Mouse (Mus musculus): ENCODE measurements at regions not wholly inside any gene's neighbourhood (a gene's known extent, or its start where the extent isn't known, plus 50 kb on each side); places are given as distances from the start of the nearest gene placed in this dataset.

GRCm38 (mm10) chr15:62730524-62730923, 1114.5 kb downstream of the Gsdmc2 start:
- DNase-seq: no peak

- no peak for DNase-seq
Observed at GRCm38 (mm10) chr15:62714265-62714664, 1130.7 kb downstream of the Gsdmc2 start.

- no peak for DNase-seq
Observed at GRCm38 (mm10) chr15:62712543-62713131, 1132.3 kb downstream of the Gsdmc2 start.

- no peak for DNase-seq
Observed at GRCm38 (mm10) chr15:62712060-62712542, 1132.9 kb downstream of the Gsdmc2 start.

- no peak for DNase-seq
Observed at GRCm38 (mm10) chr15:62709546-62709945, 1135.4 kb downstream of the Gsdmc2 start.

- no peak for DNase-seq
Observed at GRCm38 (mm10) chr15:62698559-62698958, 1146.4 kb downstream of the Gsdmc2 start.

GRCm38 (mm10) chr15:62694734-62695133, 1150.2 kb downstream of the Gsdmc2 start:
- no peak for DNase-seq

GRCm38 (mm10) chr15:62693671-62694070, 1151.3 kb downstream of the Gsdmc2 start:
- no peak for DNase-seq

GRCm38 (mm10) chr15:62673410-62673809, 1171.6 kb downstream of the Gsdmc2 start:
- DNase-seq: no peak

- no peak for DNase-seq
Observed at GRCm38 (mm10) chr15:62670026-62670425, 1175.0 kb downstream of the Gsdmc2 start.

GRCm38 (mm10) chr15:62659096-62659495, 1185.9 kb downstream of the Gsdmc2 start:
- DNase-seq: no peak

- DNase-seq: no peak
Observed at GRCm38 (mm10) chr15:62658695-62659094, 1186.3 kb downstream of the Gsdmc2 start.

- DNase-seq: no peak
Observed at GRCm38 (mm10) chr15:62646476-62647168, 1198.4 kb downstream of the Gsdmc2 start.

- DNase-seq: no peak
Observed at GRCm38 (mm10) chr15:62644744-62645143, 1200.2 kb downstream of the Gsdmc2 start.

GRCm38 (mm10) chr15:62644296-62644695, 1200.7 kb downstream of the Gsdmc2 start:
- DNase-seq: no peak

GRCm38 (mm10) chr15:62641051-62641710, 1203.8 kb downstream of the Gsdmc2 start:
- no peak for DNase-seq

GRCm38 (mm10) chr15:62625406-62625805, 1219.6 kb downstream of the Gsdmc2 start:
- no peak for DNase-seq

GRCm38 (mm10) chr15:62616042-62616441, 1228.9 kb downstream of the Gsdmc2 start:
- no peak for DNase-seq

- DNase-seq: no peak
Observed at GRCm38 (mm10) chr15:62596735-62597134, 1248.2 kb downstream of the Gsdmc2 start.

GRCm38 (mm10) chr15:62588580-62588979, 1256.4 kb downstream of the Gsdmc2 start:
- DNase-seq: no peak

GRCm38 (mm10) chr15:62578788-62579187, 1266.2 kb downstream of the Gsdmc2 start:
- no peak for DNase-seq

- no peak for DNase-seq
Observed at GRCm38 (mm10) chr15:62575791-62576190, 1269.2 kb downstream of the Gsdmc2 start.

GRCm38 (mm10) chr15:62571803-62572202, 1273.2 kb downstream of the Gsdmc2 start:
- DNase-seq: no peak

All from B cell, adult 2 months (primary cell).